Mouse (Mus musculus) heart, adult 2 months (tissue): Measurements from ENCODE around the gene Dmxl2. TPM values are rescaled to one million over a fixed set of nuclear protein-coding genes. Genes with fewer than 3 reads are reported as not detected.

ENCODE experiments used
- DNase-seq, 2 experiments: peaks; one replicate each; pipeline ENCODE4 v3.0.0; 2021
- H3K27ac ChIP-seq: fragments of 200-600 bp; 2 replicates; pipeline ENCODE4 v1.8.1; 2022
- H3K27me3 ChIP-seq: fragments of 200-500 bp; 2 replicates; pipeline ENCODE4 v1.6.1; 2012; ENCODE audit warnings: mild to moderate bottlenecking, low read length, inconsistent platforms, mixed read lengths; ENCODE audit not compliant: control insufficient read depth, insufficient read depth
- H3K36me3 ChIP-seq: fragments of 200-500 bp; 2 replicates; pipeline ENCODE4 v1.6.1; 2012; ENCODE audit warnings: low read length, inconsistent platforms; ENCODE audit not compliant: control insufficient read depth, insufficient read depth
- H3K4me1 ChIP-seq: fragments of 200-500 bp; 2 replicates; pipeline ENCODE4 v1.6.1; 2011; ENCODE audit warnings: low read length; ENCODE audit not compliant: control insufficient read depth, insufficient read depth
- H3K4me3 ChIP-seq: fragments of 200-600 bp; 2 replicates; pipeline ENCODE4 v1.8.1; 2022
- H3K79me2 ChIP-seq: fragments of 200-500 bp; replicated peaks from 2 replicates; pipeline ENCODE4 v1.6.1; 2012; ENCODE audit warnings: mild to moderate bottlenecking, inconsistent platforms, low read length, moderate library complexity, mixed read lengths; ENCODE audit not compliant: control insufficient read depth, insufficient read depth
- H3K9ac ChIP-seq: fragments of 200-500 bp; 2 replicates; pipeline ENCODE4 v1.6.1; 2012; ENCODE audit warnings: low read depth, mild to moderate bottlenecking, control low read depth, inconsistent platforms, low read length, mixed read lengths
- CTCF ChIP-seq: fragments of 200-600 bp; IDR thresholded peaks from 2 replicates; pipeline ENCODE4 v1.8.1; 2022; ENCODE audit warnings: antibody characterized with exemption, mild to moderate bottlenecking, moderate library complexity
- EP300 ChIP-seq: fragments of 200-500 bp; IDR thresholded peaks from 2 replicates; pipeline ENCODE4 v1.6.1; 2011; ENCODE audit warnings: low read depth, low read length, control low read depth; ENCODE audit not compliant: insufficient read depth
- POLR2A ChIP-seq: fragments of 200-500 bp; IDR thresholded peaks from 2 replicates; pipeline ENCODE4 v1.6.1; 2011; ENCODE audit warnings: mild to moderate bottlenecking, low read depth, low read length, control low read depth; ENCODE audit not compliant: insufficient read depth
- WGBS: fragments of 180-500 bp; shearing (Covaris S2); methylation state at CpG from one replicate; pipeline ENCODE4 v1.1.7; 2018; 5-methylcytosine and 5-hydroxymethylcytosine counted together
- intact Hi-C: fragments of 180-260 bp; cut with DNase I; formaldehyde crosslinking; loops from one replicate; pipeline ENCODE4 v1.15.1; 2025
- polyA plus RNA-seq: library from polyadenylated mRNA; depleted of rRNA; stranded (reverse); fragments of >200 nt; gene quantifications from 2 replicates; pipeline ENCODE4 v1.2.3, GENCODE M21; 2012
- total RNA-seq, 2 experiments: library from RNA; stranded (reverse); gene quantifications; 2 replicates each; pipeline ENCODE4 v1.2.3; 2021

Gene Dmxl2
- total and polyA plus RNA-seq, 3 experiments = 6.7 to 27.6 (median 20.6) TPM

GRCm38 (mm10) chr9:54479054-54479453 is 22.4 kb downstream of the Dmxl2 start:
- Histone ChIP-seq H3K4me1 (no peaks in the 10 kb centered on the region), H3K36me3 (no peaks in the 10 kb centered on the region), H3K9ac (no peak overlapping the region), H3K27me3 (no peaks in the 10 kb centered on the region), H3K4me3 (no peak overlapping the region), H3K27ac (no peak overlapping the region), H3K79me2 (no peaks in the 10 kb centered on the region)
- TF ChIP-seq EP300 (no peak), POLR2A (no peak), CTCF (no peak)
- WGBS = 100% methylated on average over 1 of the region's 1 CpGs
- no peak for DNase-seq
- intact Hi-C loops = no loop called here

DNA sequence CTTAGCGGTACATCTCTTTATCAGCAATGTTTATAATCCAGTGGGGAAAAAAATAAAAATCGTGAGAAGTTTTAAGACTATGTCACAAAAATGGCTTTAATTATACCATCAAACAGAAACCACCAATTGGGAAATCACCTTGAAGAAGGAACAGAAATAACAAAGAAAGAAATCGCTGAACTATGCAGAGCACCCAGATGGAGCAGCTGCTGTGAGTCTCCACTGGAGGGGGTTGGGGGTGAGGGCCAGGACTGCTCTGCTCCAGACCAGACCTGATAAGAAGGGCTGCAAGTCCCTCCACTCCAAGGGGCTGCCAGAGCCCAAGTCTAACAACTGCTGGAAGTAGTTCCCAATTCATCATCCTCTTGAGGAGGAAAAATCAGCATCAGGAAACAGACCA is 23.3 kb downstream of the Dmxl2 start:
- Histone ChIP-seq H3K4me1 (no peaks in the 10 kb centered on the region; the same call in 1 of the 2 replicates), H3K9ac (no peak overlapping the region), H3K79me2 (no peaks in the 10 kb centered on the region), H3K27me3 (no peaks in the 10 kb centered on the region), H3K4me3 (no peak overlapping the region), H3K27ac (no peak overlapping the region), H3K36me3 (no peaks in the 10 kb centered on the region)
- DNase-seq = no peak
- intact Hi-C loops = no loop called here
- WGBS = 59% methylated on average over 3 of the region's 3 CpGs
- TF ChIP-seq CTCF (no peak), POLR2A (no peak), EP300 (no peak)

DNA sequence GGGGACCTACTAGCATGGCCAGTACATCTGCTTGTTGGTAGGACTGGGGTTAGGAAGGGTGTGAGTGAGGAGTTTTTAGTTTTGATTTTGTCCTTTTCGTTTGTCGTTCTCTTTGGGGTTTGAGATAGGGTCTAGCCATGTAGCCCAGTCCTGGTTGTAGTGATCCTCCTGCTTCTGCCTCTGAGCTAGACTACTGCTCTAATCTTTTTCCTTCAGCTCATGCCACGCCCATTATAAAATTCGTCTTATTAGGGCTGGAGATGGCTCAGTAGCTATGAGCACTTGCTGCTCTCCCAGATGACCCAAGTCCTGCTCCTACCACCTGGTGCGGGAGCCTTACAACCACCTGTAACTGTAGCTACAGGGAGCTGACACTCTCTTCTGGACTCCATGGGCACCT is 26.9 kb downstream of the Dmxl2 start:
- Histone ChIP-seq H3K27me3 (no peaks in the 10 kb centered on the region), H3K36me3 (no peaks in the 10 kb centered on the region), H3K79me2 (no peaks in the 10 kb centered on the region), H3K9ac (no peak overlapping the region), H3K4me1 (no peaks in the 10 kb centered on the region; the same call in 1 of the 2 replicates), H3K27ac (no peak overlapping the region), H3K4me3 (no peak overlapping the region)
- 88% methylated on average over 5 of the region's 5 CpGs for WGBS
- TF ChIP-seq CTCF = no peak
- TF ChIP-seq POLR2A = no peak
- intact Hi-C loops = no loop called here
- DNase-seq = no peak

GRCm38 (mm10) chr9:54474031-54474430 is 27.4 kb downstream of the Dmxl2 start:
- Histone ChIP-seq H3K36me3 (no peaks in the 10 kb centered on the region), H3K27ac (no peak overlapping the region), H3K79me2 (no peaks in the 10 kb centered on the region), H3K9ac (no peak overlapping the region), H3K4me1 (no peaks in the 10 kb centered on the region; the same call in 1 of the 2 replicates), H3K4me3 (no peak overlapping the region), H3K27me3 (no peaks in the 10 kb centered on the region)
- intact Hi-C loops = no loop called here
- DNase-seq = no peak
- TF ChIP-seq CTCF (no peak), EP300 (no peak), POLR2A (no peak)
- 63% methylated on average over 4 of the region's 4 CpGs for WGBS

- H3K4me3 ChIP-seq = no peak overlapping the region
- no peaks in the 10 kb centered on the region for H3K27me3 ChIP-seq
- intact Hi-C loops = no loop called here
- no peak overlapping the region for H3K27ac ChIP-seq
- 22% methylated on average over 3 of the region's 3 CpGs for WGBS
- H3K36me3 ChIP-seq = no peaks in the 10 kb centered on the region
- H3K4me1 ChIP-seq = no peaks in the 10 kb centered on the region; the same call in 1 of the 2 replicates
- TF ChIP-seq EP300 (no peak), CTCF (peak; percentile 37)
- H3K9ac ChIP-seq = no peak overlapping the region
- H3K79me2 ChIP-seq = no peaks in the 10 kb centered on the region
- DNase-seq = no peak
Measured at GRCm38 (mm10) chr9:54472784-54473183, 28.6 kb downstream of the Dmxl2 start.

- WGBS = 95% methylated on average over 2 of the region's 2 CpGs
Measured at GRCm38 (mm10) chr9:54469339-54469738, 32.1 kb downstream of the Dmxl2 start.

More at GRCm38 (mm10) chr9:54469339-54469738, 32.1 kb downstream of the Dmxl2 start:
- Histone ChIP-seq H3K4me1 (no peaks in the 10 kb centered on the region; the same call in 1 of the 2 replicates), H3K4me3 (no peak overlapping the region), H3K79me2 (no peaks in the 10 kb centered on the region), H3K36me3 (no peaks in the 10 kb centered on the region), H3K9ac (no peak overlapping the region), H3K27me3 (no peaks in the 10 kb centered on the region), H3K27ac (no peak overlapping the region)
- no peak for TF ChIP-seq CTCF
- no peak for TF ChIP-seq POLR2A
- no peak for TF ChIP-seq EP300
- no peak for DNase-seq
- intact Hi-C loops = no loop called here
